Mouse (Mus musculus) heart, postnatal 0 days (tissue): ENCODE measurements at regions not wholly inside any gene's neighbourhood (a gene's known extent, or its start where the extent isn't known, plus 50 kb on each side); places are given as distances from the start of the nearest gene placed in this dataset.

ENCODE experiments used
- CTCF ChIP-seq: IDR thresholded peaks from 2 replicates; pipeline ENCODE4 v1.5.1; 2016; ENCODE audit warnings: antibody characterized with exemption, control low read depth, low read depth
- EP300 ChIP-seq: IDR thresholded peaks from 2 replicates; pipeline ENCODE4 v1.6.1; 2016; ENCODE audit warnings: antibody characterized with exemption, low read depth

- TF ChIP-seq CTCF: no peak
- no peak for TF ChIP-seq EP300
Measured at GRCm38 (mm10) chr16:66086499-66086898, 271.4 kb downstream of the Vgll3 start.
